Mouse (Mus musculus): Measurements from ENCODE around the gene Il20rb.

Il20rb gene

GRCm38 (mm10) chr9:100419103-100419502 is 67.5 kb downstream of the Il20rb start:
- no peak for DNase-seq

- peak; percentile 43 for DNase-seq
These were observed 69.8 kb downstream of the Il20rb start for GRCm38 (mm10) chr9:100416756-100417155.

GRCm38 (mm10) chr9:100416299-100416698 is 70.3 kb downstream of the Il20rb start:
- no peak for DNase-seq

GRCm38 (mm10) chr9:100415328-100415979 is 71.1 kb downstream of the Il20rb start:
- peak; percentile 75 for DNase-seq
